Comparison of ENCODE assay signal across 8 mouse cellular contexts in genomic region chr10:99268421-99269300, GRCm38 (mm10). TPM values are rescaled to one million over a fixed set of nuclear protein-coding genes. Genes with fewer than 3 reads are reported as not detected.
DNase-seq lines count a peak whose midpoint lies in the region; ATAC-seq and TF ChIP-seq lines count a peak whose summit lies in the region.

No protein-coding gene starts in this region.

- H3K9ac ChIP-seq in heart, postnatal 0 days (replicated peaks; ENCODE audit: low read depth, low read length) = no peak overlapping the region

- H3K4me1 ChIP-seq in thymus, adult 2 months (replicated peaks; ENCODE audit: control insufficient read depth, insufficient read depth, low read length) = peaks cover 25% of the 10 kb centered on the region
- H3K4me1 ChIP-seq in embryonic fibroblast, embryonic 13.5 days (ENCODE audit: control insufficient read depth, insufficient read depth, low read length) = peaks cover 8% of the 10 kb centered on the region; the same call in 1 of the 2 replicates
- H3K4me1 ChIP-seq in heart, postnatal 0 days (ENCODE audit: control insufficient read depth, insufficient read depth) = peaks cover 16% of the 10 kb centered on the region

- no peak for TF ChIP-seq CTCF in thymus, adult 2 months (IDR thresholded peaks at IDR 0.05; ENCODE audit: borderline replicate concordance, control insufficient read depth, extremely low read depth, insufficient read depth, low read length, poor library complexity)
- no peak for TF ChIP-seq CTCF in embryonic fibroblast, embryonic 13.5 days (IDR thresholded peaks at IDR 0.05; ENCODE audit: borderline replicate concordance, insufficient read depth, low read length)
- TF ChIP-seq CTCF in heart, postnatal 0 days (IDR thresholded peaks at IDR 0.05; ENCODE audit: low read depth) = no peak

- no peaks in the 10 kb centered on the region for H3K27me3 ChIP-seq in thymus, adult 2 months (ENCODE audit: control insufficient read depth, insufficient read depth, low read length)
- no peaks in the 10 kb centered on the region for H3K27me3 ChIP-seq in heart, postnatal 0 days (ENCODE audit: control insufficient read depth, insufficient read depth, low read length)

- H3K9me3 ChIP-seq in heart, postnatal 0 days (replicated peaks; ENCODE audit: control insufficient read depth, low read length) = no peaks in the 10 kb centered on the region

- H3K27ac ChIP-seq in thymus, adult 2 months (ENCODE audit: control insufficient read depth, insufficient read depth, low read length) = peak overlapping the region; percentile 52; the same call in 1 of the 2 replicates
- peak overlapping the region; percentile 70 for H3K27ac ChIP-seq in embryonic fibroblast, embryonic 13.5 days (ENCODE audit: insufficient read depth, low read length)
- H3K27ac ChIP-seq in heart, postnatal 0 days (ENCODE audit: low read depth) = peak overlapping the region; percentile 69

- no peaks in the 10 kb centered on the region for H3K36me3 ChIP-seq in thymus, adult 2 months (ENCODE audit: control insufficient read depth, insufficient read depth, low read length)
- H3K36me3 ChIP-seq in heart, postnatal 0 days (replicated peaks; ENCODE audit: control insufficient read depth, insufficient read depth, low read length) = peaks cover 11% of the 10 kb centered on the region

- peak; percentile 49 for ATAC-seq in heart, postnatal 0 days (ENCODE audit: insufficient read depth, low read depth)

- H3K4me3 ChIP-seq in thymus, adult 2 months (ENCODE audit: control insufficient read depth, insufficient read depth, low read length) = peak overlapping the region; percentile 26
- H3K4me3 ChIP-seq in embryonic fibroblast, embryonic 13.5 days (ENCODE audit: insufficient read depth, low read length) = no peak overlapping the region
- peak overlapping the region; percentile 16; the same call in 1 of the 2 replicates for H3K4me3 ChIP-seq in heart, postnatal 0 days (ENCODE audit: low read depth, low read length)

- WGBS in thymus, adult 2 months = 9% methylated on average over 19 of the region's 19 CpGs
- 40% methylated on average over 19 of the region's 19 CpGs for WGBS in heart, postnatal 0 days

- TF ChIP-seq EP300 in heart, postnatal 0 days (IDR thresholded peaks at IDR 0.05; ENCODE audit: low read depth) = peak; percentile 45; the same call in 1 of the 2 replicates

- TF ChIP-seq POLR2A in thymus, adult 2 months (IDR thresholded peaks at IDR 0.05; ENCODE audit: control insufficient read depth, extremely low read depth, insufficient read depth, low read length, poor library complexity) = no peak
- no peak for TF ChIP-seq POLR2A in embryonic fibroblast, embryonic 13.5 days (IDR thresholded peaks at IDR 0.05; ENCODE audit: low read depth, low read length)

- DNase-seq in thymus, adult 2 months = peak; percentile 19
- DNase-seq in thymus, postnatal 10 days (ENCODE audit: low spot score in 2 of 2) = no peak
- DNase-seq in heart, postnatal 0 days (ENCODE audit: low spot score) = peak; percentile 63
- peak; percentile 83 for DNase-seq in kidney, postnatal 10 days
- DNase-seq in lung, postnatal 14 days = peak; percentile 83
- peak; percentile 28 for DNase-seq in ovary, postnatal 10 days (ENCODE audit: low spot score)
- DNase-seq in frontal cortex, postnatal 14 days (ENCODE audit: low spot score in 2 of 2) = no peak

- peak overlapping the region; percentile 95 for H3K4me2 ChIP-seq in heart, postnatal 0 days (ENCODE audit: low read depth, low read length)

RNA-seq across cellular contexts. Expression of gene Dusp6, which starts 5.6 kb away (rescaled TPM):
- polyA plus RNA-seq in thymus, adult 2 months (2012; rRNA removed) = 43.9 and 46.1 TPM in 2 replicates
- polyA plus RNA-seq in embryonic fibroblast, embryonic 13.5 days (2011; ENCODE audit: insufficient read length, low read depth, missing spikeins) = 23.2 and 41.3 TPM in 2 replicates
- total RNA-seq in heart, postnatal 0 days (2014; rRNA removed; ENCODE audit: low replicate concordance) = 59.8 and 73.6 TPM in 2 replicates
- polyA plus RNA-seq in heart, postnatal 0 days (2015; fragmentation: Nextera tagmentation; extraction: Ambion mirVana) = 23.2 and 25.8 TPM in 2 replicates

Comparison
In these comparisons a context has a peak if more than half of its experiments do, and no peak if none do; other contexts are left out.
1. DNase-seq: peak in thymus, adult 2 months (single experiment), heart, postnatal 0 days (single experiment), kidney, postnatal 10 days (single experiment), lung, postnatal 14 days (single experiment) and ovary, postnatal 10 days (single experiment); none in thymus, postnatal 10 days (0 of 2) and frontal cortex, postnatal 14 days (0 of 2).
2. Peak in every context shown above with its lines, with median percentiles within 50 percentile points of each other: H3K27ac ChIP-seq.